Mouse (Mus musculus): ENCODE measurements at regions not wholly inside any gene's neighbourhood (a gene's known extent, or its start where the extent isn't known, plus 50 kb on each side); places are given as distances from the start of the nearest gene placed in this dataset.
A peak's percentile ranks its signal among the peaks of the same experiment; 100 is the strongest.

DNA sequence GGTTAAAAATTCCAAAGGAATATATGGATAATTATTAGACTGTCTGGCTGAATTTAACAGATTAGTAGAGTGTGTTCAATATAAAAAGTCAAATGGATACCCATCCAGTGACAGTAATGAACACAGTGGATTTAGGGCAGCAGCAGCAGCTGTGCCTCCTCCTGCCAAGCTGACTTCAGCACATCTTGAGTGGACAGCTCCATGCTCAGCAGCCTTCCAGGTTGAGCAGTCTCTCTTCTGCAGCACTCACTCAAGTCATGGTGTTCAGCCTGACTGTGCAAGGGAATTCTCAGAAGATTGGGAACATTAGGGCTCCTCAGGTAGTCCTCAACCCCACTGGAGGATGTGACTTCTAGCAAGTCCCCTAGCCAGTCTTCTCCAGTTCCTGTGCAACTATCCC, 240.8 kb upstream of the Rnf32 start:
- H3K4me3 ChIP-seq (ENCODE audit: low read depth, low read length) = no peak overlapping the region
- H3K27ac ChIP-seq (ENCODE audit: low read depth, low read length) = no peak overlapping the region
- no peaks in the 10 kb centered on the region for H3K9me3 ChIP-seq (replicated peaks; ENCODE audit: control insufficient read depth, low read length)
- no peak overlapping the region for H3K4me2 ChIP-seq (ENCODE audit: low read length)
- DNase-seq (ENCODE audit: low spot score) (no peak), ATAC-seq (no peak)
- no peaks in the 10 kb centered on the region for H3K36me3 ChIP-seq (ENCODE audit: control insufficient read depth, insufficient read depth, low read length)
- no peaks in the 10 kb centered on the region for H3K4me1 ChIP-seq (ENCODE audit: control insufficient read depth, insufficient read depth, low read length)
- no peaks in the 10 kb centered on the region for H3K27me3 ChIP-seq (replicated peaks; ENCODE audit: control insufficient read depth, insufficient read depth, low read length)
- no peak overlapping the region for H3K9ac ChIP-seq (ENCODE audit: low read length)

DNA sequence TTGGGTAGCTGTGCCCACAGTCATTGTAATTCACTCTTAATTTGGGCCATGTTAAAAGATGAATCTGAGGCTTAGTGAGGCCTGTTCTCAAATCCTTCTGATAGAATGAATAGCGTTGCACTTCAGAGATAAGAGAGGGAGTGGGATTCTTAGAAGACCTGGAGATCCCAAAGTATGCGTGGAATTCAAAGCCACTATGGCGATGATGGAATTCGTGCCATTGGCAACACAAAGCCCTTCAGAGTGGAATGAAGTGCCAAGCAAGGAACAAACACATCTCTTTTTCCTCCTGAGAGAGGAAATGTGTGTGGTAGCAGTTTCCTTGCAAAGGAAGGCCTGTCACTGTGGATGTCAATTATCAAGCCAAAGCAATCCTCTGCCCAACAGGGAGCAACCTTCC, 248.3 kb upstream of the Rnf32 start:
- Histone ChIP-seq H3K36me3 (ENCODE audit: control insufficient read depth, insufficient read depth, low read length) (no peaks in the 10 kb centered on the region), H3K4me2 (ENCODE audit: low read length) (no peak overlapping the region), H3K27me3 (replicated peaks; ENCODE audit: control insufficient read depth, insufficient read depth, low read length) (no peaks in the 10 kb centered on the region), H3K4me1 (ENCODE audit: control insufficient read depth, insufficient read depth, low read length) (no peaks in the 10 kb centered on the region), H3K9me3 (replicated peaks; ENCODE audit: control insufficient read depth, low read length) (no peaks in the 10 kb centered on the region), H3K4me3 (ENCODE audit: low read depth, low read length) (no peak overlapping the region), H3K9ac (ENCODE audit: low read length) (no peak overlapping the region), H3K27ac (ENCODE audit: low read depth, low read length) (no peak overlapping the region)
- DNase-seq (ENCODE audit: low spot score) (no peak), ATAC-seq (no peak)
- 72% methylated on average over 4 of the region's 4 CpGs for WGBS

DNA sequence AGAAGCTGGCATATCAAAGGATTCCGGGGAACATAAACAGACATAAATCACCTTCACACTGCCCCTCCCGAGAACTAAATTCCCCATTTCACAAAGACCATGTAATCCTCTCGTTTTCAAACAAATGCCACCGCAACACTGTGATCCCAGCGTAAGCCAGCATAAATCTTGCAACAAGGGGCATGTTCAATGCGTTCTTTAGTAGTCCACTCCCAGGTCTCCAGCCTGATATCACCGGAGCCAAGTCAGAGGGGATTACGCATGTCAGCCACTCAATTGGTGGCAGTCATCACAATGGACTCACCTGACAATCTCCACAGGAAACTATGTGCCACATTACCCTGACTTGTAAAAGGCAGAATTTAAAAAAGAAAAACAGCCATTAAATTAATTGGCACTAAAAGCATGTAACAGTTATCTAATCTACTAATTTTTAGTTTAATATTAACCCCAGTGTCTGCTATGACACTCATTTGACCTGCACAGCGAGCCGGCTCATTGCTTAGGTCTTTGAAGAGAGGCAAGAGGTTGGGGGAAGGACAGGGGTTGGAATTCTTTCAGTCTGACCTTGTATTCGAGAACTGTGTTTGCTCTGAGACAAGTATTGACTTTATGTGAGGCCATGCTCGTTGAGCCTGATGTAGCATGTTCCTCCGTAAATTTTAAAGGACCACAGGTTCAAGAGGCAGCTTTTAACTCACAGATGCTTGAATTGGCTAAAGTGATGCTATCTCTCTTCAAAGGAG, 252.0 kb upstream of the Rnf32 start:
- no peak for DNase-seq (ENCODE audit: low spot score)
- ATAC-seq = no peak

DNA sequence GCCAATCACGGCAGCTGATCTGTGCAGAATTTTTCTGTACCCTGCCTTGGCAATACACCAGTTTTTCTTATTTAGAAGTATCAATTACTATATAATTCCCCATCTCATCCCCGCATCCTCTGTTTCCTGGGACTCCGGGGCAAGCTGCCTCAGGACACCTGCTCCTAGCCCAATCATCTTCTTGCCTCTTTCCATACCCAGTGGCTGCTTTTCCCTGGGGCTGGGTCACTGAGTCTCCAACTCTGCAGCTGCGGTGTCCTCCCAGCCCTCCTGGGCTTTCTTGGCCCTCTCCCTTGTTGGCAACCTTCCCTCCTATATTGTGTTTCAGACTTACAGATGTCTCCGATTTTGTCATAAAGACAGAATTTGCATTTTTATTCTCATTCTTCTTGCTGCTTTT, 254.8 kb upstream of the Rnf32 start:
- H3K4me3 ChIP-seq (ENCODE audit: low read depth, low read length) = no peak overlapping the region
- no peaks in the 10 kb centered on the region for H3K4me1 ChIP-seq (ENCODE audit: control insufficient read depth, insufficient read depth, low read length)
- no peak overlapping the region for H3K9ac ChIP-seq (ENCODE audit: low read length)
- DNase-seq (ENCODE audit: low spot score) (peak; percentile 4), ATAC-seq (no peak)
- no peaks in the 10 kb centered on the region for H3K27me3 ChIP-seq (replicated peaks; ENCODE audit: control insufficient read depth, insufficient read depth, low read length)
- no peaks in the 10 kb centered on the region for H3K9me3 ChIP-seq (replicated peaks; ENCODE audit: control insufficient read depth, low read length)
- 69% methylated on average over 5 of the region's 5 CpGs for WGBS
- no peak overlapping the region for H3K4me2 ChIP-seq (ENCODE audit: low read length)
- H3K27ac ChIP-seq (ENCODE audit: low read depth, low read length) = no peak overlapping the region
- H3K36me3 ChIP-seq (ENCODE audit: control insufficient read depth, insufficient read depth, low read length) = no peaks in the 10 kb centered on the region

More for the DNA sequence above, 252.0 kb upstream of the Rnf32 start:
- Histone ChIP-seq H3K9ac (ENCODE audit: low read length) (no peak overlapping the region), H3K27ac (ENCODE audit: low read depth, low read length) (no peak overlapping the region), H3K9me3 (replicated peaks; ENCODE audit: control insufficient read depth, low read length) (no peaks in the 10 kb centered on the region), H3K4me3 (ENCODE audit: low read depth, low read length) (no peak overlapping the region), H3K27me3 (replicated peaks; ENCODE audit: control insufficient read depth, insufficient read depth, low read length) (no peaks in the 10 kb centered on the region), H3K4me1 (ENCODE audit: control insufficient read depth, insufficient read depth, low read length) (no peaks in the 10 kb centered on the region), H3K4me2 (ENCODE audit: low read length) (no peak overlapping the region), H3K36me3 (ENCODE audit: control insufficient read depth, insufficient read depth, low read length) (no peaks in the 10 kb centered on the region)
- 43% methylated on average over 13 of the region's 13 CpGs for WGBS

DNA sequence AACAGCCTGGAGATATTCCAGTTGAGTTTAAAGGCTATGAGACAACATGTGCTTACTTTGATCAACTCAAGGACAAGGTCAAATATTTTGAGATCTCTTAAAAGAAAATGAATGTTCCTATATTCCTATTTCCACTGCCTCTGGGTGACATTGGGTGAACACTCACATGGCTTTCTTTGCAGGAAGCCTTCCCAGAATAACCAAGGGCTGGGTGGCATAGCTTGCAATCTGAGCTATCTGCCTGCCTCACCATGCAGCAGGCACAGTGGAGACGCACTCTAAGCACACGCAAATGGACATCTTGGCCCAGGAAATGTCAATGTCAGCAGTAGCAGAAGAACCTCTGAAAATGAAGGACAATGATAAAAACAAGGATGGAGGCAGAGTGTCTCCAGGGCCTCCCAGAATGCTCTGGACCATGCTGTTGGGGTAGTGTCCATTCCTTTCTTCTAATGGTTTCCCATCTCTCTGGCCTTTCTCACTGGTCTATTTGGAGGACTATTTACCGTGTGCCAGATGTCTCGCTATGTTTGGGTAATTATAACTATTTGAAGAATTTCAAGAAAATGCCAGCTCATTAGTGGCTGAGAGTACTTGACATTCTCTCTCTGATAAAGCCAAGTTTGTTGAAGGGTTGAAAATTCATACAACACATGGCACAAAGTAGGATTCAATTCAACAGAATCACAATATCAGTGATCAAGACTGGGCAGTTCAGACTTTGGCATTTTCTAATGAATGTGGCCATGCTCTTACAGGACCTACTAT, 276.3 kb upstream of the Rnf32 start:
- H3K27me3 ChIP-seq (replicated peaks; ENCODE audit: control insufficient read depth, insufficient read depth, low read length) = no peaks in the 10 kb centered on the region
- no peak for DNase-seq (ENCODE audit: low spot score)
- WGBS = 93% methylated on average over 4 of the region's 4 CpGs

DNA sequence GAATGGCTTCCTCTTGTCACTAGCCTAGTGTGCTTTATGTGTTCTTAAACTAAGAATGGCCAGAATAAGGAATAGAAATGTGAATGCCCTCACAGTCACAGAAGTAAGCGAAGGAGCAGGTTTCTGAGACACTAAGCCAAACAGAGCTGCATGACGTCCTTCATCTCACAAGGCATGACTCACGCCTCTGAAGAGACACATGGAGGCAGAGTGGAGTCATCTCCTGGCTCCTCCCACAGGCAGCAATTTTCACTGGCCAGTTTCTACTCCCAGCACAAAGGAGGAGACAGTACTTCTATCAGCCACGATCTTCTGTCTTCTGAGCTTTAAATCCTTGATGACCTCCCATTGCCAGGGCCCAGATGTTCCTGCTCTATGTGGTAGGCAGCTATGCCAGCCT, 291.3 kb upstream of the Rnf32 start:
- H3K4me3 ChIP-seq (ENCODE audit: low read depth, low read length) = no peak overlapping the region
- ATAC-seq (no peak), DNase-seq (ENCODE audit: low spot score) (no peak)
- no peaks in the 10 kb centered on the region for H3K27me3 ChIP-seq (replicated peaks; ENCODE audit: control insufficient read depth, insufficient read depth, low read length)
- H3K4me1 ChIP-seq (ENCODE audit: control insufficient read depth, insufficient read depth, low read length) = no peaks in the 10 kb centered on the region
- no peaks in the 10 kb centered on the region for H3K9me3 ChIP-seq (replicated peaks; ENCODE audit: control insufficient read depth, low read length)
- H3K27ac ChIP-seq (ENCODE audit: low read depth, low read length) = no peak overlapping the region
- WGBS = 50% methylated on average over 4 of the region's 4 CpGs
- no peaks in the 10 kb centered on the region for H3K36me3 ChIP-seq (ENCODE audit: control insufficient read depth, insufficient read depth, low read length)
- no peak overlapping the region for H3K4me2 ChIP-seq (ENCODE audit: low read length)
- no peak overlapping the region for H3K9ac ChIP-seq (ENCODE audit: low read length)

More for the DNA sequence above, 276.3 kb upstream of the Rnf32 start:
- Histone ChIP-seq H3K9me3 (replicated peaks; ENCODE audit: control insufficient read depth, low read length) (no peaks in the 10 kb centered on the region), H3K4me1 (ENCODE audit: control insufficient read depth, insufficient read depth, low read length) (no peaks in the 10 kb centered on the region), H3K9ac (ENCODE audit: low read length) (no peak overlapping the region), H3K36me3 (ENCODE audit: control insufficient read depth, insufficient read depth, low read length) (no peaks in the 10 kb centered on the region), H3K4me2 (ENCODE audit: low read length) (no peak overlapping the region), H3K27ac (ENCODE audit: low read depth, low read length) (no peak overlapping the region), H3K4me3 (ENCODE audit: low read depth, low read length) (no peak overlapping the region)
- no peak for ATAC-seq

DNA sequence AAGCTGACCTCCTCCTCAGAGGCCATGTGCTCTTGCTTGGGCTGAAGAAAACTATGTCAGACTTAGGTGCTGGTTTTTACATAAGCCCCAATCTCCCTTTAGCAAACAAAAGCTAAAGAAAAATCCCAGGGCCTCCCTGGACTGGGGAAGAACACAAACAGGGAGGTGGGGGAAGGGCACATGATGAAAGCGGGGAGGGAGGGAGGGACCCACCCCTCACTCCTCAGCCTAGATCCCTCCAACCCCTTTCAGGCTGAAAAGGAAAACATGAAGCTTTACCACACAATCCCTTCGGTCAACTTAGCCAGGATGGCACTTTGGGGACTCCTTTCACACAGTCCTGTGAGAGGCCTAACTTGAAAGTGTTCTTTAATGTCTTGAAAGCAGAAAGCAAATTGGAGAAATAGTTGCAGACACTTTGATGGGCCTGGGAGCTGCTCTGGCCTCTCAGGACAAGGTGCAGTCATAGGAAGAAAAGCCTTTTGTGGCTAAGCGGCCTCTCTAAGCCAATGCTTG, 291.9 kb upstream of the Rnf32 start:
- 12% methylated on average over 3 of the region's 3 CpGs for WGBS
- Histone ChIP-seq H3K9me3 (replicated peaks; ENCODE audit: control insufficient read depth, low read length) (no peaks in the 10 kb centered on the region), H3K4me1 (ENCODE audit: control insufficient read depth, insufficient read depth, low read length) (no peaks in the 10 kb centered on the region), H3K36me3 (ENCODE audit: control insufficient read depth, insufficient read depth, low read length) (no peaks in the 10 kb centered on the region), H3K27me3 (replicated peaks; ENCODE audit: control insufficient read depth, insufficient read depth, low read length) (no peaks in the 10 kb centered on the region), H3K4me2 (ENCODE audit: low read length) (no peak overlapping the region), H3K4me3 (ENCODE audit: low read depth, low read length) (no peak overlapping the region), H3K9ac (ENCODE audit: low read length) (no peak overlapping the region), H3K27ac (ENCODE audit: low read depth, low read length) (no peak overlapping the region)
- DNase-seq (ENCODE audit: low spot score) = no peak
- ATAC-seq = no peak; the same call in 1 of the 2 replicates

DNA sequence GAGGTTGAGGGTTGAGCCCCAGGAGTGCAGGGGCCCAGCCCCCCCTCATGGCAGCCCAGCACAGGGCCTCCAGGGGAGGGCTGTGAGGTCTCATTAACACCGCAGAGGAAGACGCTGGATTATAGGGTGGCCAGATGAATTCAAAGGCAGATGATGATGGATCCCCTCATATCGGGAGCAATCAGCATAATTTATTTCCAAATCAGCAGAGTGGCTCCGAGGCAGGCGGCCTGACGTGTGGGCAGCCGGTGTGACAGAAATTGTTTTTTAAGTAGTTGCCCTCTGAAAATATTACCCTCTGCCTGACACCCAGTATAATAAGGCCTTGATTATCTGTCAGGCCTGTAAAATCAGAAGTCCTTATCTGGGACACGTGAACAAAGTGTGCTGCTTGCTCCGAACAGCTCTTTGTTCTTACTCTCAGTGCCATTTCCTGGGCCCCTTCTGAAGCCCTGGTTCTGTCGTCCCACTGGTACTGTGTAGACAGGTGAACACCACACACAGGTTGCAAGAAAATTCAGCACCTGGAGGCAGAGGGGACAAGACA, 303.0 kb upstream of the Rnf32 start:
- peak; percentile 71 for ATAC-seq
- Histone ChIP-seq H3K9me3 (replicated peaks; ENCODE audit: control insufficient read depth, low read length) (no peaks in the 10 kb centered on the region), H3K36me3 (ENCODE audit: control insufficient read depth, insufficient read depth, low read length) (no peaks in the 10 kb centered on the region), H3K4me3 (ENCODE audit: low read depth, low read length) (no peak overlapping the region), H3K9ac (ENCODE audit: low read length) (no peak overlapping the region), H3K27me3 (replicated peaks; ENCODE audit: control insufficient read depth, insufficient read depth, low read length) (no peaks in the 10 kb centered on the region), H3K4me2 (ENCODE audit: low read length) (no peak overlapping the region), H3K4me1 (ENCODE audit: control insufficient read depth, insufficient read depth, low read length) (no peaks in the 10 kb centered on the region), H3K27ac (ENCODE audit: low read depth, low read length) (peak overlapping the region; percentile 14; the same call in 1 of the 2 replicates)
- 45% methylated on average over 10 of the region's 10 CpGs for WGBS
- peak; percentile 33 for DNase-seq (ENCODE audit: low spot score)

DNA sequence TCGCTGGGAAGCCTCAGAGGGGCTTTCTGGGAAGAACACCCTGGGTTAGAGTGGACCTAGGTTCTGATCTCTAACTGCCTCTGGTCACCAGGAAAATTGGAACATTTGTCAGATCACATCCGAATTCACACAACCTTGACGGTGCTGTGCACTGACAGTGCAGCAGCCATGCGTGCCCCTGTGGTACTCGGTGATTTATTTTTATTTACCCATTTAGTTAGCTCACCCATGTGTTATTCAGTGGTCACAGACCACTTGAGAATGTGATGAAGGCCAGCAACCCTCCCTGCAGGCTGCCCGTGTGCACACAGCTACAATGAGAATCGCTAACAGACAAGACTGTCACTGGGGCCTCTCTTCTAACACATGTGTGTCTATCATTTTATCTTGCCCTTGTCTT, 303.8 kb upstream of the Rnf32 start:
- H3K36me3 ChIP-seq (ENCODE audit: control insufficient read depth, insufficient read depth, low read length) = no peaks in the 10 kb centered on the region
- no peak overlapping the region for H3K4me2 ChIP-seq (ENCODE audit: low read length)
- H3K4me3 ChIP-seq (ENCODE audit: low read depth, low read length) = no peak overlapping the region
- DNase-seq (ENCODE audit: low spot score) (no peak), ATAC-seq (no peak)
- no peaks in the 10 kb centered on the region for H3K4me1 ChIP-seq (ENCODE audit: control insufficient read depth, insufficient read depth, low read length)
- H3K27ac ChIP-seq (ENCODE audit: low read depth, low read length) = no peak overlapping the region
- no peaks in the 10 kb centered on the region for H3K9me3 ChIP-seq (replicated peaks; ENCODE audit: control insufficient read depth, low read length)
- H3K27me3 ChIP-seq (replicated peaks; ENCODE audit: control insufficient read depth, insufficient read depth, low read length) = no peaks in the 10 kb centered on the region
- WGBS = 79% methylated on average over 7 of the region's 7 CpGs
- no peak overlapping the region for H3K9ac ChIP-seq (ENCODE audit: low read length)

Measured in forebrain, embryonic 14.5 days (tissue).